Mouse (Mus musculus): Measurements from ENCODE around the gene Olfr1260.

The Olfr1260 gene

DNA sequence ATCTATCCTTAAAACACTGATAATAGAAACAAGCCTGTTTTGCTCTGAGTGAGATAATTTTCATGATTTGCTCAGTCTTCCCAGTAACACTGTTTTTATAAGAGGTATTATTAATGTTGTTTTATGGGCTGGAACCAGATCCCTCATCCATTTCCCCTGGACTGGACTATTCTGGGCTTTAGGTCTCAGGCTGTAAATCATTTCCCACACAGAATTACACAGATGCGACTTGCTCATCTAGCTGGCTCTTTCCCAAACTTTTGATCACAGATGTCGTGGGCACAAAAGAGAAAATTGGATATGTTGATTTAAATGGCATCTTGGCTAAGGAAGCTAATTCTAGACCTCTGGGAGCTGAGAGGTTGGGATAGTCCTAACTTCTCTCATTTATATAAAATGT, at the start of gene Olfr1260:
Gene Olfr1260 (plus strand): TSS at position 157 of the 400 bp plus-strand sequence.
- no peak for DNase-seq

- no peak for DNase-seq
These were observed 47.1 kb upstream of the Olfr1260 start, which contains the start of gene Olfr1258 for GRCm38 (mm10) chr2:89927009-89927408. Olfr1258 (plus strand) TSS chr2:89927309.

- DNase-seq, result no peak
These were observed 25.6 kb upstream of the Olfr1260 start, which contains the start of gene Olfr1259 for GRCm38 (mm10) chr2:89948564-89948963. Olfr1259 (minus strand) TSS chr2:89948664.

GRCm38 (mm10) chr2:89977709-89978108, 3.6 kb downstream of the Olfr1260 start:
- DNase-seq, result no peak

DNA sequence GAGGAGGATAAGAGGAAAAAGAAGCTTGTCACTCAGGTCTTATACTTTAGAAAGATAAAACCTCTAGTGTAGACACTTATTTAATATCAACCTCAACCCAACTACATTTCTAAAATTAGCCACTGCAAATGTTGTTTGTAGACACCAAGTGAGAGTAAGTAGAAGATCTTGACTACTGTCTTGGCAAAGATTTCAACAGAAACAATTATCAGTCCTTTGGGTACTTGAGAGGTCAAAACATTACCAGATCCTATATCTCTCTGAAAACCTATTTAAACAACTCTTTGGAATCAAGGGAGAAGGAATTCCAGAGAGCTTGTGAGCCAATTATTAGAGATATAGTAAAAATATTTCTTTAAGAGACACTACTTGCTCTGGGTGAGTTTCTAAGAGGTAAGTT, 16.8 kb downstream of the Olfr1260 start, which contains the start of gene Olfr1261:
Gene Olfr1261 (plus strand): TSS at position 301 of the 400 bp plus-strand sequence.
- no peak for DNase-seq

GRCm38 (mm10) chr2:89999845-90000244, 25.7 kb downstream of the Olfr1260 start, which contains the start of gene Olfr1262:
Olfr1262 (plus strand) TSS chr2:90000145.
- DNase-seq, result no peak

GRCm38 (mm10) chr2:90011831-90012230, 37.7 kb downstream of the Olfr1260 start, which contains the start of gene Olfr1263:
Olfr1263 (plus strand) TSS chr2:90012131.
- no peak for DNase-seq

- DNase-seq, result no peak
These were observed 51.3 kb downstream of the Olfr1260 start, which contains the start of gene Olfr1264 for GRCm38 (mm10) chr2:90025477-90025876. Olfr1264 (minus strand) TSS chr2:90025577.
